32 mouse cellular contexts compared by ENCODE assay signal in genomic region chr5:65357771-65358170, GRCm38 (mm10). TPM values are rescaled to one million over a fixed set of nuclear protein-coding genes. Genes with fewer than 3 reads are reported as not detected.
DNase-seq lines count a peak whose midpoint lies in the region; ATAC-seq and TF ChIP-seq lines count a peak whose summit lies in the region.
"Had no signal": no experiment of that assay in that cellular context is flagged by ENCODE, and none has a peak within 500 bp of the region (broad histone marks: within the 10 kb centered on the region; RNA-seq: fewer than 3 reads in every experiment).

No protein-coding gene starts in this region.

- H3K9me3 ChIP-seq in intestine, postnatal 0 days (ENCODE audit: control insufficient read depth) = no peaks in the 10 kb centered on the region
- H3K9me3 ChIP-seq in intestine, embryonic 16.5 days (ENCODE audit: control insufficient read depth, low read length) = no peaks in the 10 kb centered on the region
- H3K9me3 ChIP-seq in liver, postnatal 0 days (ENCODE audit: low read length) = no peaks in the 10 kb centered on the region
- 0 out of 2 replicates have a peak, but pooled peaks cover 2% of the 10 kb centered on the region for H3K9me3 ChIP-seq in liver, embryonic 11.5 days (ENCODE audit: control insufficient read depth, low read length)
- H3K9me3 ChIP-seq: forebrain, embryonic 15.5 days; G1E; heart, embryonic 10.5 days had no signal

- no peak for ATAC-seq in intestine, postnatal 0 days
- ATAC-seq in intestine, embryonic 16.5 days = no peak
- no peak for ATAC-seq in liver, postnatal 0 days
- ATAC-seq in liver, embryonic 11.5 days (replicated peaks; ENCODE audit: low FRiP score) = no peak
- ATAC-seq in megakaryocyte progenitor cell, adult 5-6 weeks (replicated peaks; ENCODE audit: poor library complexity) = peak; percentile 69
- ATAC-seq: forebrain, embryonic 15.5 days; hindbrain, postnatal 0 days; Patski had no signal

- no peak for TF ChIP-seq CTCF in intestine, postnatal 0 days (IDR thresholded peaks at IDR 0.05; ENCODE audit: low read depth)
- TF ChIP-seq CTCF in liver, postnatal 0 days (IDR thresholded peaks at IDR 0.05; ENCODE audit: low read depth) = no peak

- no peak overlapping the region for H3K9ac ChIP-seq in intestine, postnatal 0 days (ENCODE audit: low read depth, low read length)
- no peak overlapping the region for H3K9ac ChIP-seq in intestine, embryonic 16.5 days (ENCODE audit: low read depth, low read length)
- H3K9ac ChIP-seq in liver, postnatal 0 days (replicated peaks) = no peak overlapping the region
- H3K9ac ChIP-seq in liver, embryonic 11.5 days (ENCODE audit: low read depth, low read length) = no peak overlapping the region
- H3K9ac ChIP-seq: embryonic facial prominence, embryonic 13.5 days; forebrain, embryonic 12.5 days; forebrain, embryonic 15.5 days; heart, embryonic 13.5 days; hindbrain, embryonic 14.5 days had no signal

- no peak for TF ChIP-seq EP300 in liver, postnatal 0 days (IDR thresholded peaks at IDR 0.05; ENCODE audit: low read depth)

- peak overlapping the region; percentile 47 for H3K27ac ChIP-seq in intestine, postnatal 0 days (ENCODE audit: low read depth, low read length)
- H3K27ac ChIP-seq in intestine, embryonic 16.5 days (ENCODE audit: low read length) = no peak overlapping the region
- peak overlapping the region; percentile 61 for H3K27ac ChIP-seq in liver, postnatal 0 days (ENCODE audit: low read depth)
- no peak overlapping the region for H3K27ac ChIP-seq in liver, embryonic 11.5 days (ENCODE audit: low read depth, low read length)
- H3K27ac ChIP-seq: embryonic facial prominence, embryonic 10.5 days; embryonic facial prominence, embryonic 13.5 days; forebrain, embryonic 12.5 days; forebrain, embryonic 15.5 days; heart, adult 2 months; heart, embryonic 10.5 days; heart, embryonic 13.5 days; hindbrain, embryonic 14.5 days; hindbrain, postnatal 0 days had no signal

- DNase-seq in liver, postnatal 0 days = no peak
- no peak for DNase-seq in liver, embryonic 11.5 days (ENCODE audit: low spot score)
- DNase-seq in left cerebral cortex, adult 11 months (ENCODE audit: low spot score) = no peak
- DNase-seq: adrenal gland, adult 2 months; adrenal gland, postnatal 14 days; B cell, adult 2 months; cerebellum, adult 11-12 months; cerebellum, adult 8-10 months; cerebellum, postnatal 10 days; cerebellum, postnatal 36 days; embryo, embryonic 11 days; gastrocnemius, postnatal 25 days; heart, adult 2 months; heart, postnatal 14 days; heart, postnatal 4 days had no signal

- WGBS in intestine, postnatal 0 days = 86% methylated on average over 3 of the region's 3 CpGs
- 83% methylated on average over 3 of the region's 3 CpGs for WGBS in intestine, embryonic 16.5 days
- WGBS in liver, postnatal 0 days (ENCODE audit: insufficient replicate concordance) = 62% methylated on average over 3 of the region's 3 CpGs
- 69% methylated on average over 3 of the region's 3 CpGs for WGBS in liver, embryonic 11.5 days

- no peak overlapping the region for H3K4me3 ChIP-seq in intestine, postnatal 0 days (ENCODE audit: low read depth, low read length)
- no peak overlapping the region for H3K4me3 ChIP-seq in intestine, embryonic 16.5 days (ENCODE audit: low read length)
- H3K4me3 ChIP-seq in liver, postnatal 0 days (ENCODE audit: low read depth, low read length) = no peak overlapping the region
- no peak overlapping the region for H3K4me3 ChIP-seq in liver, embryonic 11.5 days (ENCODE audit: low read depth, low read length)
- H3K4me3 ChIP-seq: embryonic facial prominence, embryonic 10.5 days; embryonic facial prominence, embryonic 13.5 days; erythroblast, embryonic 14.5 days; forebrain, embryonic 12.5 days; forebrain, embryonic 15.5 days; heart, adult 2 months; heart, embryonic 10.5 days; heart, embryonic 13.5 days had no signal

- H3K36me3 ChIP-seq in intestine, postnatal 0 days (ENCODE audit: control insufficient read depth, insufficient read depth) = no peaks in the 10 kb centered on the region
- no peaks in the 10 kb centered on the region for H3K36me3 ChIP-seq in intestine, embryonic 16.5 days (ENCODE audit: control insufficient read depth, insufficient read depth, low read length)
- H3K36me3 ChIP-seq in liver, postnatal 0 days (replicated peaks; ENCODE audit: insufficient read depth, low read length) = no peaks in the 10 kb centered on the region
- no peaks in the 10 kb centered on the region for H3K36me3 ChIP-seq in liver, embryonic 11.5 days (ENCODE audit: control insufficient read depth, insufficient read depth, low read length)
- H3K36me3 ChIP-seq: embryonic facial prominence, embryonic 10.5 days; embryonic facial prominence, embryonic 13.5 days; forebrain, embryonic 12.5 days; forebrain, embryonic 15.5 days; G1E; heart, embryonic 10.5 days; heart, embryonic 13.5 days had no signal

- no peak overlapping the region for H3K4me2 ChIP-seq in intestine, postnatal 0 days (replicated peaks; ENCODE audit: low read depth)
- H3K4me2 ChIP-seq in intestine, embryonic 16.5 days (ENCODE audit: low read depth, low read length) = no peak overlapping the region
- no peak overlapping the region for H3K4me2 ChIP-seq in liver, postnatal 0 days (ENCODE audit: low read depth, low read length)
- no peak overlapping the region for H3K4me2 ChIP-seq in liver, embryonic 11.5 days
- H3K4me2 ChIP-seq: embryonic facial prominence, embryonic 13.5 days; forebrain, embryonic 12.5 days; forebrain, embryonic 15.5 days; heart, embryonic 13.5 days; hindbrain, embryonic 14.5 days had no signal

- no peaks in the 10 kb centered on the region for H3K4me1 ChIP-seq in intestine, postnatal 0 days (replicated peaks; ENCODE audit: control insufficient read depth, insufficient read depth, low read length)
- no peaks in the 10 kb centered on the region for H3K4me1 ChIP-seq in intestine, embryonic 16.5 days (ENCODE audit: control insufficient read depth, insufficient read depth, low read length)
- peaks cover 4% of the 10 kb centered on the region; the same call in 1 of the 2 replicates for H3K4me1 ChIP-seq in liver, postnatal 0 days (ENCODE audit: insufficient read depth)
- no peaks in the 10 kb centered on the region for H3K4me1 ChIP-seq in liver, embryonic 11.5 days (replicated peaks; ENCODE audit: control insufficient read depth, insufficient read depth, low read length)
- H3K4me1 ChIP-seq: embryonic facial prominence, embryonic 10.5 days; embryonic facial prominence, embryonic 13.5 days; forebrain, embryonic 12.5 days; forebrain, embryonic 15.5 days; heart, embryonic 10.5 days; heart, embryonic 13.5 days had no signal

- H3K27me3 ChIP-seq in intestine, postnatal 0 days (replicated peaks; ENCODE audit: control insufficient read depth, insufficient read depth, low read length) = no peaks in the 10 kb centered on the region
- H3K27me3 ChIP-seq in intestine, embryonic 16.5 days (replicated peaks; ENCODE audit: control insufficient read depth, insufficient read depth, low read length) = no peaks in the 10 kb centered on the region
- no peaks in the 10 kb centered on the region for H3K27me3 ChIP-seq in liver, postnatal 0 days (ENCODE audit: insufficient read depth, low read length)
- no peaks in the 10 kb centered on the region for H3K27me3 ChIP-seq in liver, embryonic 11.5 days (replicated peaks; ENCODE audit: control insufficient read depth, insufficient read depth, low read length)
- H3K27me3 ChIP-seq: CH12.LX; embryonic facial prominence, embryonic 13.5 days; forebrain, embryonic 12.5 days; forebrain, embryonic 15.5 days; heart, embryonic 13.5 days; Patski had no signal

RNA-seq across cellular contexts. Expression of gene Klb, which starts 9.7 kb away (rescaled TPM):
- 2.6 and 3.8 TPM in 2 replicates for polyA plus RNA-seq in intestine, postnatal 0 days (2015; fragmentation: Nextera tagmentation; extraction: Ambion mirVana)
- polyA plus RNA-seq in intestine, embryonic 16.5 days (2015; fragmentation: Nextera tagmentation; extraction: Ambion mirVana) = 2.9 and 4.0 TPM in 2 replicates
- polyA plus RNA-seq in liver, postnatal 0 days (2015; fragmentation: Nextera tagmentation; extraction: Ambion mirVana) = 17.4 and 19.3 TPM in 2 replicates
- 10.8 and 11.6 TPM in 2 replicates for polyA plus RNA-seq in liver, embryonic 11.5 days (2014; fragmentation: Nextera tagmentation; extraction: Ambion mirVana)
- total RNA-seq in megakaryocyte progenitor cell, adult 5-6 weeks (2015) = not detected in 2 replicates
- not detected in 2 replicates for total RNA-seq in megakaryocyte progenitor cell, adult 5-6 weeks (2017)
- total RNA-seq: CH12.LX; hindbrain, postnatal 0 days had no signal
- polyA plus RNA-seq: embryonic facial prominence, embryonic 10.5 days; G1E; heart, embryonic 16.5 days; hindbrain, embryonic 11.5 days had no signal

RNA-seq across cellular contexts. Expression of gene Rfc1, which starts 22.3 kb away (rescaled TPM):
- polyA plus RNA-seq in intestine, postnatal 0 days (2015; fragmentation: Nextera tagmentation; extraction: Ambion mirVana) = 28.9 and 32.5 TPM in 2 replicates
- polyA plus RNA-seq in intestine, embryonic 16.5 days (2015; fragmentation: Nextera tagmentation; extraction: Ambion mirVana) = 50.7 and 63.4 TPM in 2 replicates
- 26.4 and 32.3 TPM in 2 replicates for polyA plus RNA-seq in liver, postnatal 0 days (2015; fragmentation: Nextera tagmentation; extraction: Ambion mirVana)
- polyA plus RNA-seq in liver, embryonic 11.5 days (2014; fragmentation: Nextera tagmentation; extraction: Ambion mirVana) = 82.3 and 83.3 TPM in 2 replicates
- total RNA-seq in megakaryocyte progenitor cell, adult 5-6 weeks (2015) = 64.9 and 65.7 TPM in 2 replicates
- total RNA-seq in megakaryocyte progenitor cell, adult 5-6 weeks (2017) = 88.2 and 140 TPM in 2 replicates

RNA-seq across cellular contexts. Expression of gene Rpl9, which starts 33.5 kb away (rescaled TPM):
- 650 and 657 TPM in 2 replicates for polyA plus RNA-seq in intestine, postnatal 0 days (2015; fragmentation: Nextera tagmentation; extraction: Ambion mirVana)
- 937 and 1,015 TPM in 2 replicates for polyA plus RNA-seq in intestine, embryonic 16.5 days (2015; fragmentation: Nextera tagmentation; extraction: Ambion mirVana)
- 609 and 626 TPM in 2 replicates for polyA plus RNA-seq in liver, postnatal 0 days (2015; fragmentation: Nextera tagmentation; extraction: Ambion mirVana)
- polyA plus RNA-seq in liver, embryonic 11.5 days (2014; fragmentation: Nextera tagmentation; extraction: Ambion mirVana) = 1,151 and 1,248 TPM in 2 replicates
- total RNA-seq in megakaryocyte progenitor cell, adult 5-6 weeks (2015) = 3,199 and 3,213 TPM in 2 replicates
- total RNA-seq in megakaryocyte progenitor cell, adult 5-6 weeks (2017) = 2,045 and 2,310 TPM in 2 replicates

RNA-seq across cellular contexts. Expression of gene Lias, which starts 33.5 kb away (rescaled TPM):
- polyA plus RNA-seq in intestine, postnatal 0 days (2015; fragmentation: Nextera tagmentation; extraction: Ambion mirVana) = 40.6 and 41.9 TPM in 2 replicates
- polyA plus RNA-seq in intestine, embryonic 16.5 days (2015; fragmentation: Nextera tagmentation; extraction: Ambion mirVana) = 49.2 and 56.4 TPM in 2 replicates
- polyA plus RNA-seq in liver, postnatal 0 days (2015; fragmentation: Nextera tagmentation; extraction: Ambion mirVana) = 31.1 and 34.0 TPM in 2 replicates
- polyA plus RNA-seq in liver, embryonic 11.5 days (2014; fragmentation: Nextera tagmentation; extraction: Ambion mirVana) = 80.2 and 80.8 TPM in 2 replicates
- 33.3 and 41.2 TPM in 2 replicates for total RNA-seq in megakaryocyte progenitor cell, adult 5-6 weeks (2015)
- total RNA-seq in megakaryocyte progenitor cell, adult 5-6 weeks (2017) = 45.2 and 46.5 TPM in 2 replicates

Comparison
In these comparisons a context has a peak if more than half of its experiments do, and no peak if none do; other contexts are left out.
1. H3K27ac ChIP-seq: peak in intestine, postnatal 0 days (single experiment) and liver, postnatal 0 days (single experiment); none in intestine, embryonic 16.5 days (single experiment) and liver, embryonic 11.5 days (single experiment).